Mouse (Mus musculus) MEL (cell line): ENCODE results near the gene Ssh1.

Experiments
- CTCF ChIP-seq, 3 experiments: IDR thresholded peaks in 2 of 3; conservative IDR thresholded peaks in 1 of 3; 2 replicates each; pipeline ENCODE4 v1.5.1; 2011 to 2012; ENCODE audit warnings: low read length in 3 of 3, low read depth in 2 of 3, mild to moderate bottlenecking in 2 of 3, improper control_type of control experiment in 1 of 3, inconsistent platforms in 1 of 3, mixed read lengths in 1 of 3, moderate library complexity in 1 of 3; ENCODE audit not compliant: control insufficient read depth in 1 of 3, insufficient read depth in 1 of 3, poor library complexity in 1 of 3, severe bottlenecking in 1 of 3
- EP300 ChIP-seq, 2 experiments: IDR thresholded peaks; 2 replicates each; pipeline ENCODE4 v1.6.1; 2011; ENCODE audit warnings: improper control_type of control experiment in 2 of 2, low read length in 2 of 2, low read depth in 1 of 2, mild to moderate bottlenecking in 1 of 2
- GATA1 ChIP-seq: IDR thresholded peaks from 2 replicates; pipeline ENCODE4 v1.6.1; 2011; ENCODE audit warnings: low read depth, low read length, improper control_type of control experiment
- POLR2A ChIP-seq, 2 experiments: IDR thresholded peaks; 2 replicates each; pipeline ENCODE4 v1.6.1; 2011 to 2012; ENCODE audit warnings: low read length in 2 of 2, mild to moderate bottlenecking in 2 of 2, control low read depth in 1 of 2, improper control_type of control experiment in 1 of 2, low read depth in 1 of 2, moderate library complexity in 1 of 2; ENCODE audit not compliant: control insufficient read depth in 1 of 2, insufficient read depth in 1 of 2, poor library complexity in 1 of 2
- TAL1 ChIP-seq: IDR thresholded peaks from 2 replicates; pipeline ENCODE4 v1.6.1; 2012; ENCODE audit warnings: mild to moderate bottlenecking, inconsistent platforms, low read length, moderate library complexity, mixed read lengths
- USF2 ChIP-seq, 2 experiments: IDR thresholded peaks; 2 replicates each; pipeline ENCODE4 v1.6.1; 2011 to 2012; ENCODE audit warnings: improper control_type of control experiment in 2 of 2, low read length in 2 of 2, borderline replicate concordance in 1 of 2, inconsistent platforms in 1 of 2, low read depth in 1 of 2, mild to moderate bottlenecking in 1 of 2; ENCODE audit not compliant: insufficient read depth in 1 of 2
- ZC3H11A ChIP-seq: IDR thresholded peaks from 2 replicates; pipeline ENCODE4 v1.6.1; 2012; ENCODE audit warnings: low read depth, mild to moderate bottlenecking, inconsistent platforms, low read length, improper control_type of control experiment
- ZNF384 ChIP-seq: IDR thresholded peaks from 2 replicates; pipeline ENCODE4 v1.6.1; 2012; ENCODE audit warnings: low read depth, mild to moderate bottlenecking, inconsistent platforms, low read length, improper control_type of control experiment

DNA sequence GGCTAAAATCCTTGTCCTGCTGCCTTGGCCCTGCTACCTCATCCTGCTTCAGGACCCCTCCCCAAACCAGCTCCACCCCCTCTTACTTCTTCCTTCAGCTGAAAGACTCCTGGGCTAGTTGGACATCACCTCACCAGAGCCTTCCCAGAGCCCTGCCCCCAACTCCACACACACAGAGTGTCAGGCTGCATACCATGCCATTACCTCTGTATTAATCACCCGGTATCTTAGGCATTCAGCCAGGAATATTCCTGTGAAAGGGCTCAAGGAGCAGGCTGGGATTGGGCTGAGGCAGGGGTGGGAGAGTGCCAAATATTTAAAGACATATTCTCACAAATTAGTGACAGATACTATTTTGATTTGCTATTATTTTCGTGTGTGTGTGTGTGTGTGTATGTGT is 2.8 kb upstream of the Ssh1 start:
- TF ChIP-seq USF2 (IDR thresholded peaks at IDR 0.05; ENCODE audit: borderline replicate concordance in 1 of 2, insufficient read depth in 1 of 2, low read depth in 1 of 2, low read length in 2 of 2) (no peak), POLR2A (IDR thresholded peaks at IDR 0.05; ENCODE audit: control insufficient read depth in 1 of 2, insufficient read depth in 1 of 2, low read depth in 1 of 2, low read length in 2 of 2, poor library complexity in 1 of 2) (no peak), ZC3H11A (no peak), CTCF (IDR thresholded peaks at IDR 0.05 in 2 of 3, conservative IDR thresholded peaks at IDR 0.05 in 1 of 3; ENCODE audit: control insufficient read depth in 1 of 3, insufficient read depth in 1 of 3, low read depth in 2 of 3, low read length in 3 of 3, poor library complexity in 1 of 3, severe bottlenecking in 1 of 3) (no peak), EP300 (IDR thresholded peaks at IDR 0.05; ENCODE audit: low read depth in 1 of 2, low read length in 2 of 2) (no peak), GATA1 (no peak), ZNF384 (no peak), TAL1 (no peak)
